Mouse (Mus musculus) frontal cortex, postnatal 25 days (tissue): ENCODE data around the gene Zfp275.
"Not testable (repeated sequence)": the region's sequence is repeated elsewhere in the genome, so short reads cannot be mapped to it uniquely, and the experiment has no call there.

Experiments used
- DNase-seq, 2 experiments: peaks; one replicate each; pipeline ENCODE4 v3.0.0; 2022; ENCODE audit warnings: low spot score in 2 of 2

The Zfp275 gene

GRCm38 (mm10) chrX:73342483-73342895 lies at the start of gene Zfp275:
TSS of gene Zfp275 (plus strand) at chrX:73342621.
- peak; percentile 21 to 43 for DNase-seq

DNA sequence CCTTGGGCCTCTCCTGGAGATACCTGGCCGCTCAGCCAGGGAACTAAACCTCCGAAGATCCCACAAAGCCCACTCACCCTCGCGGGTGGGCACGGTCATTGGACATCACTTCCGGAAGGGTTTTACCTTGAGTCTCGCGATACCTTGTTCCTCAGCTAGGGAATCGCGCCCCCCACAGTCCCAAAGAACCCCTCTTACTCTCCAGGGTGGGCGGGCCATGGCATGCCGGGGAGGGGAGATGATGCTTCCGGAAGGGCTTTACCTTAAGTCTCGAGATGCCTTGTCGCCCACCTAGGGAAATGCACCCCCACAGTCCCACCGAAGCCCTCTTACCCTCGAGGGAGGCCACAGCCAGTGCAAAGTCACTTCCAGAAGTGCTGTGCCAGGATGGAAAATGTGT lies 49.5 kb upstream of the Zfp275 start, which contains the start of the genes Xlr5a and Xlr5c:
Xlr5a (minus strand) TSS at position 101 of the 400 bp plus-strand sequence.
Xlr5c (minus strand) TSS at position 101 of the 400 bp plus-strand sequence.
- not testable (repeated sequence) for DNase-seq

GRCm38 (mm10) chrX:73295745-73296144 lies 46.7 kb upstream of the Zfp275 start:
- DNase-seq: not testable (repeated sequence)

DNA sequence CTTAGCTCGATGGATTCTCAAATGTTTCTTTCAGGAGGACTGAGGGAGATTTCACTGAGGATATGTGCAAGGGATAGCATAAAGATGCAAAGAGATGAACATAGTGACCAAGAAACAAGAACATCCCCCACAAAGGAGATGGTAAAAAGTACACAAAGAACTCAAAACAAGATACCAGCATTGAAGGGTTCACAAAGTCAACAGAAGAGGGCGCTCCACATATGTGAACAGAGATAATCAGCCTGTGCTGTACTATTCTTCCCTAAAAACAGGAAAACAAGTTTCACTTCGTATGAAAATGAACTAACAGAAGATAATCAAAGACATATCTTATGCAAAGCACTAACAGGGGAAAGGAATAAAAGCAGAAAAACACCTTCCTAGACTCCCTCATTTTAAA lies 29.9 kb upstream of the Zfp275 start:
- no peak for DNase-seq

DNA sequence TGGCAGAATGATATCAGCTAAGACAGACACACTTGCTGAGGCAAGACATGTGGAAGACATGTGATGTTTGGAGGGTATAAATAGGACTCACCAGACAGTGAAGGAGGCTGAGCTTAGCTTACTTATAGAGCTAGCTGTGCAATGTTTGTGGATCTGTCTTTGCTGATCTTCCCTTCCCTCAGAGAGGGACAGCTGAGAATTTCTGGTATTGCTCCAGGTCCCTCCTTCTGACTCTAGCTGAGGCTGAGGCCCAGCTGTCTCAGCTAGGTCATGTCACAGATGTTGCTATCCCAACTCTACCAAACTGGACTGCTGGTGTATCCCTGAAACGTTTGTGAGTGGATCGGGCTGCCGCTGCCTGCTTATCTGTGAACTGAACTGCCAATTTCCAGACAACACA lies 21.4 kb upstream of the Zfp275 start:
- no peak for DNase-seq

DNA sequence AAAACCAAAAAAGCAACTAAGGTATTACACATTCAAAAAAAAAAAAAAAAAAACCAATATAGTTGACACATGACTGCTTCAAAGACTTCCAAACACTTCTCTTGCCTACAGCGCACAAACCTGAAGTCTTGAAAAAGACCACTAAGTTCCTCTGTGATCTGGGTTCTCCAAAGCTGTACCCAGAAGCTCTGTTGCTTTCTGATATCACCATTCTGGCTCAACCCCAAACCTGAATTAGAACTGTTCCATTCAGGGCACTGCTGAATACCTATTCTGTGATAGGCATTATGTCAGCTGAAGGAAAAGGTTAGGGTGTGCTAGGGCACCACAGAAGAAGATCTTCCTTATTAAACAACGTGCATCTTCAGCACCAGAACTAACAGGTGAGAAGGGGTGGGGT lies 15.2 kb upstream of the Zfp275 start:
- DNase-seq: no peak

GRCm38 (mm10) chrX:73333548-73333947 lies 8.9 kb upstream of the Zfp275 start:
- DNase-seq: no peak

- no peak for DNase-seq
Observed at GRCm38 (mm10) chrX:73336740-73337139, 5.7 kb upstream of the Zfp275 start, which contains the start of gene Gm45015. TSS of gene Gm45015 (minus strand) at chrX:73336840.

- no peak for DNase-seq
Observed at GRCm38 (mm10) chrX:73341473-73341872, 948 bp upstream of the Zfp275 start.

DNA sequence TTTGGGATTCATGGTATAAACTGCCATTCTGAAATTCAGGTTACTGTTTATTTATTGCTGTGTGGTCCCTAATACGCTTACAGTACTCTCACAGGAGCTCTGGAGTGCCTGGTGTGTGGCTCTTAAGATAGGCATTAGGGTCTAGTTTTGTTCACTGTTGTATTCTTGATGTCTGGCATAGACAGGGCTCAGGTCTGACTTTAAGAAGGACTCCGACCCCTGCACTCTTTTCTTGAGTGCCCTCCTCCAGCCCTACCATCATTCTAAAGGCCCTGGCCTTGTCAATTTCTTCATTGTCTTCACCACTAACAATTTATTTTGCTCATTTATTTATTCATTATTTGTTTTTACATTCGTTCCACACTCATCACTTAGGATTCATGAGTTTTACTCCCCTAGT lies 353 bp upstream of the Zfp275 start:
- DNase-seq: no peak

DNA sequence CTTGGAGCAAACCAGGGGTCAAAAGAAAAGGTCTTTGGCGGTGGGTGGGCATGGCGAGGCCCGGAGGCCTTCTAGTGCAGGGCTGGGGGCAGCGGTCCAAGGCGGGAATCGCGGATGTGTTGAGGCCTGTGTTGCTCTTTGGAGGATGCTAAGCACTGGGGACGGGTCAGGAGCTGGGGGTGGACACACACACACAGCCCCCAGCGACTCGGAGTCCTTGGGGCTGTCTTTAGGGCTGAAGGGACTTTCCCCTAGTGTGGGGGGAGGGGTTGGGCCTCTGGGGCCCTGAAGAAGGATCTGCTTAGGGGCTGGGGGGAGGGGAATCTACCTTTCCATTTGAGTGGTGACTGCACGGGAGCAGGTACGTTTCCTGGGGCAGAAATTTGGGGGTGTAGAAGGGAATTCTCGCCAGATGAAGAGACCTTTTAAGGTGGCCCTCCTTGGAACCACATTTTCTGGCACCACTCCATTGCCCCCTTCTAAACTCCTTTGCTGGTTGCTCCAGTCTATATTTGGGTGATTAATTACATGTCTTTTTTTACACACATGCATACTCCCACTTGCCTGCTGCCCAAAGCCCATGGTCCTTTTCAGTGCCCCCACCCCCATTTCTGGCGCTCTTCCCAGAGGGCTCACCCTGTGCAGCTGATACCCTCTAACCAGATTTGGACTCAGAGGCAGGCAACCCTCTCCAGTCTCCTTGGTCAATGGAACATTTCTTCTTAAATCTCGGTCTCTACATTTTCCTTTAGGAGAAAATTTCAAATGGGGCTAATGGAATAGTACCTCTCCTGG lies 717 bp downstream of the Zfp275 start:
- DNase-seq: peak in 1 of 2 experiments; percentile 3

DNA sequence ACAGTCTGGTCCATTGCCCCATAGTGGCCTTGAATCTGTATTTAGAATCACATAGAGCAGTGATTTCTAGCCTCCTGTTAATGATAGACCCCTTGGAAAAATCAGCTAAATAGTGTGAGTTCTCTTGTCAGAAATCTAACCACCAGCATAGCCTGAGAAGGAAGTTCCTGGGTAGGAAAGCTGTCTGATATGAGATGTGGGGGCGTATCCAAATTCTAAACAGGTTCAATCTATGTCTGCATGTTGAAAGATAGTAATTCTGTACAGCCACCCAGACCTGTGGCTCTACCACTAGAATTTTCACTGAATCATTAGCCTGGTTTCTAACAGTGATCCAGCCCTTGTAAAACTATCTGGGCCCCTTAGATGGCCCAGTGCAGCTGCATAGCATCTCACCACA lies 1.4 kb downstream of the Zfp275 start:
- no peak for DNase-seq

GRCm38 (mm10) chrX:73344346-73344745 lies 1.9 kb downstream of the Zfp275 start:
- DNase-seq: no peak

GRCm38 (mm10) chrX:73356163-73356562 lies 13.7 kb downstream of the Zfp275 start:
- DNase-seq: no peak

DNA sequence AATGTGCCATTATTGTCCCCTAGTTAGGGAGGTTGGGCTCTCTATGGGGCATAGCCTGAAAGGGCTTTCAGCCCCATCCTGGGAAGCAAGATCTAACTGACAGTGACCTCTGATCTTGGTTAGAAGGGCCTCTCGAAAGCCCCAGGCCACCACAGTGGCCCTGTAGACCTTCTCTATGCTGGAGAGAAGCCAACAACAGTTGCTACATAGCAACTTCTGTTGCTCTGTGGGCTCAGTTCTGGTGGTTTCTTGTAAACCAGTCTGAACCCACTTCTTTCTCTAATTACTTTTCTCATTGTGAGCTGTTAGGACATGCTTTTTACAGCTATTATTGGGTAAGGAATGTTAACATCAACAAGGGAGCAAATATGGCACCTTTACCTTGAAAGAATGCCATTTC lies 14.3 kb downstream of the Zfp275 start:
- no peak for DNase-seq

- DNase-seq: no peak
Observed at GRCm38 (mm10) chrX:73363291-73363690, 20.9 kb downstream of the Zfp275 start.

DNA sequence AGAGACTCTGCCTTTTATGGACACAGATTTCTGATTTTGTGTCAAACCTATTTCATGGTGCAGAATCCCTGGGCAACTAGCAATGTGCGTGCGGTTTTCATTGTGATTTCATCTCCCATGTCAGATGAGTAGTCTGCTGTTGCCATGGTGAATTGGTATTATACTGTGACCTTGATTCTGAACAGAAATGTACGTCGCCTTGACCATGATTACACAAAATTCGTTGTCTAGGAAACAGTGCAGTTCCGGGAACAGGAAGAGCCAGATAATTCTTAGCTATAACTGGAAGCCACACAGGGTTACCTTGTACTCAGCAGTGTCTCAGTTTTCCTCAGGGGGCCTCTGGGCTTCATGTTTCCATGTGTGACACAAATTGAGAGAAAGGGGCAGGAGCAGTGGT lies 42.0 kb downstream of the Zfp275 start:
- DNase-seq: no peak

GRCm38 (mm10) chrX:73384924-73385323 lies 42.5 kb downstream of the Zfp275 start:
- DNase-seq: no peak

DNA sequence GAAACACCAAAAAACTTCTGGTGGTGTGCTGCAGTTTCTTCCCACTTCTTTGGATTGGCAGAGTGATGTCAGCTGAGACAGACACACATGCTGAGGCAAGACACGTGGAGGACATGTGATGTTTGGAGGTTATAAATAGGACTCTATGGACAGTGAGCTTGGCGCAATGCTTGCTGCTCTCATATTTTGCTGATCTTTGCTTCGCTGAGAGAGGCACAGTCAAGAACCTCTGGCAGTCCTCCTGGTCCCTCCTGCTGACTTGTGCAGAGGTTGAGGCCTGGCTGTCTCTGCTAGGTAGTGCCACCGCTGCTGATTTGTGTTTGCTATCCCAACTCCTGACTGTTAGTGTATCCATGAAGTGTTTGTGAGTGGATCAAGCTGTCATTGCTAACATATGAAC lies 49.1 kb downstream of the Zfp275 start:
- DNase-seq: no peak

DNA sequence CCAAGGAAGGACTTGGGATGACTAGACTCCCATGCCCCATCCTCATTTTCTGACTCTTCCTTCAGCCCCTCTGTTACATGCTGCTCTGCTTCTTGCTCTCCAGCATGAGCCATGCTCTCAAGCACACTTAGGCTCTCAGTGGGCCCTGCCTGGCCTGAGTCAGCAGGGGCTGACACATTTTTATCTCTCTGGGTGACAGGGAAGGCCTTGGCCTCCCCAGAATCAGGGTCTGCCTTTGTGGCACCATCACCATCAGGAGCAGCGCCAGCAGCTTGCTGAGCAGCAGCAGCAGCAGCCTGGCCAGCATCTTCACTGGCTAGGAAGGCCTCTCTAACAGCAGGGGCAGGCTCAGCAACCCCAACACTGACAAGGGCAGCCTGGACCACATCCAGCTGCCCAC lies 54.0 kb downstream of the Zfp275 start:
- DNase-seq: no peak

DNA sequence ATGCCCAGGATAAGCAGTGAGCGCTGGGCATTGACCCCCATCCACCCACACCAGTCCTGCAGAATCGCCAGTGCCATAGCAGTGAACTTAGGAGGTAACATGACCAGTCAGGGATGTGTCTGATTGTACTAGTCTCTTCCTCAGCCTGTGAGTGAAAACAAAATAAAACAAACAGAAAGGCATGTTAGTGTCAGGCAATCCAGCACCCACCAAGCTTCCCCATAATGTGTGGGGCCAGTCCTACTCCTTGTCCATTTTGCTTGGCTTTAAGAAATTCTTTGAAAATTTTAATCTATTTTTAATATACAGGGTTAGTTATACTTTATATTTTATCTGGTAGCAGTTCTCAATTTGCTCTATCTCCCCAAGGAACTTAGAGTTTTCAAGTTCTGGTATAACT lies 56.2 kb downstream of the Zfp275 start, which contains the start of gene Gm18336:
Gm18336 (minus strand) TSS at position 101 of the 400 bp plus-strand sequence.
- not testable (repeated sequence) for DNase-seq

DNA sequence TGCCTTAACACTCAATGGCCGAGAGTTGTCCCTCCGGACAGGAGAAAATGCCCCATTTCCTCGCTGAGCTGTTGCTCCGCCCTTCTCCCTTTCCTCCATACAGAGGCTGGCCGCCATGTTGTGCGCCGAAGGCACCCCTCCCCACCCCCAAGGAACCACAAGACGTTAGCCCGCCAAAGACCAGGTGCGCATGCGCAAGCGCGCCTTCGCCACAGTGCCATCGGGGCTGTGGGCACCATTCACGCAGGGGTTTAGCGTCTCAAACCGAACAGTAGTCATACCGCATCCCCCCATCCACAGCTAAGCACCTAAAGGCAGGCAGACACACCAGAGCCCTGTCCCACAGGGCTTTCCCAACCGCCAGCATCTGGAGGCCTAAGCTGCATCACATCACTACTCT lies 58.5 kb downstream of the Zfp275 start:
- no peak for DNase-seq

- no peak for DNase-seq
Observed at GRCm38 (mm10) chrX:73401616-73402015, 59.2 kb downstream of the Zfp275 start.
